Mouse (Mus musculus) T-helper 17 cell (primary cell): ENCODE measurements at regions not wholly inside any gene's neighbourhood (a gene's known extent, or its start where the extent isn't known, plus 50 kb on each side); places are given as distances from the start of the nearest gene placed in this dataset.

ENCODE experiments used
- in situ Hi-C, 2 experiments: fragments of 300-600 bp; cut with MboI, MseI; formaldehyde crosslinking; loops; 1 replicate in 1 of 2; 2 replicates in 1 of 2; pipeline ENCODE4 v1.15.1; 2025; ENCODE audit warnings: high pct_unique_total_duplicates in 2 of 2

DNA sequence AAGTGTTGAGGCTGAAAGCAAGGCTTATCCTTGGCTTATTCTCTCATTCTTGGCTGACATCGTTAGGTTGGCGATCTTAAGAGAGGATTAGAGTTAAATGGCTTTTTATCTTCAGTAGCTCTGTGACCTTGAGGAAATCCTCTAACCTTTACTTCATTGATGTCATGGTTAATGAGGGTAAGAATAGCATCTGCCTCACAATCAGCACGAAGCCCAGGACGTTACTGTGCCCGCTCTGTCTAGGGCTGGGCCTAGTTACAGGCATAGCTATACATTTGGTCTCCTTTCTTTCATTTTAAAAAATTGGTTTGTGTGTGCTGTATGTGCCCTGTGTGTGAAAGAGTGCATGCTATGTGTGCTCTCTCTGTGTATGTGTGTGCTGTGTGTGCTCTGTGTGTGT, 145.1 kb upstream of the Gadl1 start:
- in situ Hi-C loops, result no loop called here

- in situ Hi-C loops, result no loop called here
Measured at GRCm38 (mm10) chr9:115766471-115766870, 142.8 kb upstream of the Gadl1 start.

GRCm38 (mm10) chr9:115775112-115775511, 134.1 kb upstream of the Gadl1 start:
- in situ Hi-C loops, result no loop called here

DNA sequence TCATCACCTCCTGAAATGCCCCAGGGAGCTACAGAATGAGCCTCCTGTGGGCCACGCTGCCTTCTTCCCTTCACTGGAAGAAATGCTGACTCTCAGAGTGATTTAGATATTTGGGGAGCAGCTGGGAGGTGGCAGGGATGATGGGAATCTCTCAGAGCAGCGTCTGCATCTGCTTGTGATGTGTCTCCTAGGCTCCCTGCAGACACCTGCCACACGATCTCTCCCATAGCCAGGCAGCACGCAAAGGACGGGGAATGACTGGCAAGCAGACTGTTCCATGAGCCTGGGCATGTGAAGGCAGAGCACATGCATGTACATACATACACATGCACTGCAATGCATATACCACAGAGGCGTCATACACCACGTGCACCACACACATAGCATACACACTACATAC, 133.4 kb upstream of the Gadl1 start:
- in situ Hi-C loops, result no loop called here

GRCm38 (mm10) chr9:115777097-115777864, 132.0 kb upstream of the Gadl1 start:
- in situ Hi-C loops, result no loop called here

DNA sequence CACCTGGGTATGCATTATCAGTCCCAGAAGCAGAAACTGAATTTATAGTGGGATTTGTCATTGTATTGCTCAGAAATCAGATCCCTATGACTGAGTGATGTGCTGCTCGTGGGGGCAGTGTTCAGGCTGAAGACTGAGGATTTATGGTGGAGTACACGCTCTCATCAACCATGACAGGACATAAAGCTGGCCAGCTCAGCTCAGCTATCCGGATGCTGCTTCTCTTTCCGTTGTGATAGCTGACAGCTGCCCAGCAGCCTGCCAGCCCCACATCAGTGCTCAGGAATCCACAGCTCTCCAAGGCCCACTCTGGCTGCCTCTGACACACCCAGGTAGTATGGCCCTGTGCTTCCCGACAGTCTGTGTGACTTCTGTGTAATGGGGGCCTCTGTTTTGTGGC, 130.4 kb upstream of the Gadl1 start:
- in situ Hi-C loops, result no loop called here

DNA sequence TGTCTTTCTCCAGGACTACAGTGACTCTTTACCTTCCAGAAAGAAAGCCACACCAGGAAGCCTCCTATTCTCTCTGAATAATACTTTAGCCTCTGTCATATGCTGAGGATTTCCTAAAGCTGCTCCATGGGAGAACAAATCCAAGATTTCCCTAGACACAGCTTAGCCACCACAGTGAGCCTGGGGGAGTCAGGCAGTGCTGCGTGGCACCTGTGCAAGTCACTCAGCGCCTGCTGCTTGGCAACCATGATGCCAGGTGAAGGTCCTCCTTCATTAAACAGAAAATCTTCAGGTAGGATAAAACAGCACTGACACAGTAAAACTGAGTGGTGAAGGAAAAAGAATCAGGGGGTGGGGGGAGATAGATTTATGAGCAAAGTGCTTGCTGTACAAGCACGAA, 109.9 kb upstream of the Gadl1 start:
- in situ Hi-C loops, result no loop called here

- in situ Hi-C loops, result no loop called here
Measured at GRCm38 (mm10) chr9:115800624-115801023, 108.6 kb upstream of the Gadl1 start.

GRCm38 (mm10) chr9:115803071-115803470, 106.2 kb upstream of the Gadl1 start:
- in situ Hi-C loops, result no loop called here

DNA sequence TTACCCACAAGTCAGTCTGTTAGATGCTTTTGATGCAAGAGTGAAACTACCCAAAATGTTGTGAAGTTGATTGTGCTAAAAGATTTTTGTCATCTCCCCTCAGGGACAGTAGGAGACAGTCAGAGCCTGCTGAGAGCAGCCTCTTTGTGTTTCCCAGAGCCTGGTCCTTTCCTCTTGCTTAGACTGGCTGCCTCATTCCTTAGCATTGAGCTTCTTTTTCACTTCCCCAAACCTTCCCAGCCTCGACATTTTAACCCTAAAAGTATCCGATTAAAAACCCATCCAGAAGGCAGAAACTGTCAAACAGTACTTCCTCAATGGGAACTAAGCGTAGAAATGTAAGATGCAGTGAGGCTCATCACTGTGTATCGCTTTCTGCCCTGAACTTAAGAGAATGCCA, 104.0 kb upstream of the Gadl1 start:
- in situ Hi-C loops, result no loop called here

- in situ Hi-C loops, result no loop called here
Measured at GRCm38 (mm10) chr9:115806018-115806702, 103.1 kb upstream of the Gadl1 start.

DNA sequence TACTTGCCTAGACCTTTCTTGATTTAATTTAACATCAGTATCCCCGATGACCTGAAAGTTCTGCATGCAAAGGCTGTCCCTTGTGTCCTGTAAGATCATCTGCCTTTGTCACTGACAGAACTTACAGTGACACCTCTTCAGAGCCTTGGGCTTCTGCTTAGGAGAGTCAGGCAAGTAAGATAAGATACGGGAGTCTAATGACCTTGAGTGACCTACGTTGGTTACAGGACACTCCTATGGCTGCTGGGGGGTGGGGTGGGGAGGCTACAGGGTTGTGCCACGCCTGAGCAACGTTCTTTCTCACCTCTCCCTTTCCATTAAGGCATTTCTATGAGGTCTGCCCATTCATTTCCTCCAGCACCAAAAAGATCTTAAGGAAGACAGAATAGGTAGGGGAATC, 69.1 kb upstream of the Gadl1 start:
- in situ Hi-C loops, result no loop called here

DNA sequence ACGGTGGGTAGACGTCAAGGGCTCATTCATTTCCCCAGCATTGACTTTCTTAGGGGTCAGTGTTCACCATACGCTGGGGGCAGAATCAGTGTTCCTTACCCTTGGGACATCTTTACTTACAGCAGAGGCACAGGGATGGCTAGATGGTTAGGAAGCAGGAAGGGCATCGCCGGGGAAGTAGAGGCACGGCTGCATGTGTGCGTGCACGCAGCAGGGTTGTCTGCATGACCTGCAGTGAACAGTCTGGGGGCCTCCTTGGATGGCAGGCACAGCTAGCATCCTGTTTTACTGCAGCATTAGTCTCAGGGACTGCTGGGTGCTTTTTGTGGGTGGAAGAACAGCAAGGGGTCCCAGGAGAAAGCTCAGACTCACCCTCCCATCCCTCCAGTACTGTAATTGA, 68.5 kb upstream of the Gadl1 start:
- in situ Hi-C loops, result no loop called here

DNA sequence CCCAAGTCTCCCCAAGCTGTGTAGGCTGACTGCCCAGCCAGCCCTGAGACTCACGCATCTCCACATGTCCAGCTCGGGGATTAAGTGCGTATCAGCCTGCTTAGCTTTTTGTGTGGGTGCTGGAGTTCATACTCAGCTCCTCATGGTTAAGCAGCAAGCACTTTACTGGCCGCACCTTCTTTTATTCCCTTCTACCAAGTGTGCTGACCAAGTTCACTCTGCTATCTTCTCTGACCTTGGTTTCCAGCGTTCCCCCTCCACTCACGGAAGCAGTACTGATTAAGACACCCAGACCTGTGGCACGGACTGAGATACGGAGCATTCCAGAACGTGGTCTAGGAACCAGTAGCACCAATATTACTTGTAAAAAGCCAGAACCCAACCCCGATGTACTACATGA, 67.6 kb upstream of the Gadl1 start:
- in situ Hi-C loops, result no loop called here

GRCm38 (mm10) chr9:115844340-115844739, 64.9 kb upstream of the Gadl1 start:
- in situ Hi-C loops, result no loop called here

GRCm38 (mm10) chr9:115845091-115845490, 64.2 kb upstream of the Gadl1 start:
- in situ Hi-C loops, result no loop called here

- in situ Hi-C loops, result no loop called here
Measured at GRCm38 (mm10) chr9:115847289-115848074, 61.8 kb upstream of the Gadl1 start.

- in situ Hi-C loops, result loop anchor here in 1 of 2 experiments (25.0 kb wide), 1 partner anchor 184 kb away; no protein-coding TSS in a partner anchor
Measured at GRCm38 (mm10) chr9:115853210-115853842, 55.9 kb upstream of the Gadl1 start.

GRCm38 (mm10) chr9:115857301-115857700, 52.0 kb upstream of the Gadl1 start:
- in situ Hi-C loops, result loop anchor here in 1 of 2 experiments (25.0 kb wide), 1 partner anchor 180 kb away; no protein-coding TSS in a partner anchor

DNA sequence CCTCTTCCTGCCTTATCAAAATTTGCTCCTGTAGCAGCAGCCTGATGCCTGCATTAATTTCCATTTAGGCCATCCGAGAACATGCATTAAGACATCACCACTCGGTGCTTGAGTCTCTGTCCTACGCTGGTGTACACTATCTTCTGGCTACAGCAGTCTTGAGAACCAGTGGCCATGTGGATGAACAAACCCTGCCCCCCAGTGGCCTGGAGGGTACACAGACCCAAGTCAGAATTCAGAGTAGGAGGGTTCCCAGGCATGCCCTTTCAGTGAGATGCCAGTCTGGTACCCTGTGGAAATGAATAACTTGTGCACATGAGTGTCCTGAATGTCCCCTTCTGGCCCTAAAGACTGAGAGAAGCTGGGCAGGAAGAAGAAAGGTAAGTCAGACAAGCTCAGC, 50.4 kb upstream of the Gadl1 start:
- in situ Hi-C loops, result loop anchor here in 1 of 2 experiments (25.0 kb wide), 1 partner anchor 178 kb away; no protein-coding TSS in a partner anchor
